Mouse (Mus musculus) lung, embryonic 14.5 days (tissue): Measurements from ENCODE around the gene Tec. TPM values are rescaled to one million over a fixed set of nuclear protein-coding genes. Genes with fewer than 3 reads are reported as not detected.
A peak's percentile ranks its signal among the peaks of the same experiment; 100 is the strongest.

ENCODE experiments used
- ATAC-seq: fragments of 200-750 bp; cut with Nextera tagmentation; 2 replicates; pipeline ENCODE4 v1.8.0; 2017; ENCODE audit warnings: mild to moderate bottlenecking, moderate TSS enrichment, moderate library complexity; ENCODE audit not compliant: insufficient read depth
- DNase-seq: peaks from one replicate; pipeline ENCODE4 v3.0.0-alpha.2; 2015
- H3K27ac ChIP-seq: fragments of 300-500 bp; sonication (generic); 2 replicates; pipeline ENCODE4 v1.5.1; 2014; ENCODE audit warnings: low read depth, mild to moderate bottlenecking, moderate library complexity
- H3K27me3 ChIP-seq: fragments of 300-500 bp; sonication (generic); 2 replicates; pipeline ENCODE4 v1.6.1; 2014; ENCODE audit warnings: low read length, control low read depth; ENCODE audit not compliant: insufficient read depth
- H3K36me3 ChIP-seq: fragments of 300-500 bp; sonication (generic); 2 replicates; pipeline ENCODE4 v1.6.1; 2014; ENCODE audit warnings: control low read depth; ENCODE audit not compliant: insufficient read depth
- H3K4me1 ChIP-seq: fragments of 300-500 bp; sonication (generic); 2 replicates; pipeline ENCODE4 v1.6.1; 2014; ENCODE audit warnings: antibody characterized with exemption, control low read depth; ENCODE audit not compliant: insufficient read depth
- H3K4me2 ChIP-seq: fragments of 300-500 bp; sonication (generic); 2 replicates; pipeline ENCODE4 v1.6.1; 2014; ENCODE audit warnings: mild to moderate bottlenecking
- H3K4me3 ChIP-seq: fragments of 300-500 bp; sonication (generic); 2 replicates; pipeline ENCODE4 v1.5.1; 2014; ENCODE audit warnings: low read depth, low read length
- H3K9ac ChIP-seq: fragments of 300-500 bp; sonication (generic); 2 replicates; pipeline ENCODE4 v1.6.1; 2014
- H3K9me3 ChIP-seq: fragments of 300-500 bp; sonication (generic); 2 replicates; pipeline ENCODE4 v1.6.1; 2016; ENCODE audit warnings: low read depth, low read length, control low read depth
- CTCF ChIP-seq: IDR thresholded peaks from 2 replicates; pipeline ENCODE4 v1.5.1; 2016; ENCODE audit warnings: antibody characterized with exemption, low read depth
- WGBS: fragments of 180-500 bp; shearing (Covaris S2); extraction: QIAGEN DNeasy Blood & Tissue Kit; methylation state at CpG from one replicate; pipeline ENCODE4 v1.1.7; 2014; 5-methylcytosine and 5-hydroxymethylcytosine counted together
- polyA plus RNA-seq: library from polyadenylated mRNA; unstranded; fragments of >200 nt; fragmentation: Nextera tagmentation; extraction: Ambion mirVana; gene quantifications from 2 replicates; pipeline ENCODE4 v1.2.1, GENCODE M21; 2014

Tec gene
- polyA plus RNA-seq, 1 experiment from 2014 or later: 3.5 TPM

DNA sequence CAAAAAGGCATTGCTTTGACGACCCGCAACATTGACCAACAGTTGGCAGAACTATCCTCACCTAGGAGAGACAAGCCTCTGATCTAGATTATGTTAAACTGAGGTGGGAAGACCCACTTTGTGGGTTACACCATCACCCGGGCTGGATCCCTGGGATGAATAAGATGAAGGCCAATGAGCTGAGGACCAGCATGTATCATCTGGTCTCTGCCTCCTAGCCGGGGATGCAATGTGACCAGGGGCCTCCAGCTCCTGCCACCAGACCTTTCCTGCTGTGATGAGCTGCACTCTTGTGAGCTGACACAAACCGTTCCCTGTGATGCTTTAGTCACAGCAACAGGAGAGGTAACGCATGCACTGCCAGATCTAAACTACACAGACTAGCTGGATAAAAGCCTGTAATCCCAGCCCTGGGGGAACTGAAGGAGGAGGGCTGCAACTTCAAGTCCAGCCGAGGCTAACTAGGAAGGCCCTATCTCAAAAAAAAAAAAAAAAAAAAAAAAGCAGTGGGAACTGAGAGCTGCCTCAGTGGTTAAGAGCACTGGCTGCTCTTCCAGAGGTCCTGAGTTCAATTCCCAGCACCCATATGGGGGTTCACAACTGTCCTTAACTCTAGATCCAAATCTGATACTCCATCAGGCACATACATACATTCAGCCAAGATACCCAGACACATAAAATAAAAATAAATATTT is 15.8 kb downstream of the Tec start:
- H3K4me2 ChIP-seq: no peak overlapping the region
- no peak for DNase-seq
- H3K4me3 ChIP-seq: no peak overlapping the region
- no peaks in the 10 kb centered on the region for H3K36me3 ChIP-seq
- TF ChIP-seq CTCF: no peak
- H3K27me3 ChIP-seq: no peaks in the 10 kb centered on the region
- no peak for ATAC-seq
- H3K9me3 ChIP-seq: no peaks in the 10 kb centered on the region
- H3K9ac ChIP-seq: no peak overlapping the region
- 77% methylated on average over 7 of the region's 7 CpGs for WGBS
- H3K27ac ChIP-seq: no peak overlapping the region
- H3K4me1 ChIP-seq: 0 out of 2 replicates have a peak, but pooled peaks cover 7% of the 10 kb centered on the region

DNA sequence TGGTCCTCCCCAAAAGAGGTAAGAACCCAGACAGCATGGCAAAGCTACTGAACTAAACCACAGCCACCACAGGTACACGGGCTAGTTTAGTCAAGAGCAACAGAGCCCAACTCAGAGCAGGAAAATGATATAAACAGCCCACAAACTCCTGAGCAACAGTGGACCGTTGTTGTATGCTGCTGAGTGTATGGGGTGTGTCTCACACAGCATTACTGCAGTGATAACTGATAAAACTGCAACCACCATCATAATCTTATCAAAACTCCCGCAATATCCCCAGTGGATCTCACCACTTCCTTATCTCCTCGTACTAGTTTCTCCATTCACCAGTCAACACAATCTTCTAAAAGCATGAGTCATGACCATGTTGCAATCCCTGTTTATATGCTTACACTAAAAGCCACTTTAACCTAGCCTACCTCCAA is 16.6 kb downstream of the Tec start:
- 69% methylated on average over 4 of the region's 4 CpGs for WGBS
- Histone ChIP-seq H3K27ac (no peak overlapping the region), H3K9ac (no peak overlapping the region), H3K27me3 (no peaks in the 10 kb centered on the region), H3K4me3 (no peak overlapping the region), H3K4me2 (no peak overlapping the region), H3K4me1 (0 out of 2 replicates have a peak, but pooled peaks cover 7% of the 10 kb centered on the region), H3K36me3 (no peaks in the 10 kb centered on the region), H3K9me3 (no peaks in the 10 kb centered on the region)
- DNase-seq: no peak
- ATAC-seq: no peak
- TF ChIP-seq CTCF: no peak

GRCm38 (mm10) chr5:72850926-72851673 is 17.2 kb downstream of the Tec start:
- ATAC-seq (no peak), DNase-seq (no peak)
- no peaks in the 10 kb centered on the region for H3K36me3 ChIP-seq
- 79% methylated on average over 12 of the region's 12 CpGs for WGBS
- no peaks in the 10 kb centered on the region for H3K9me3 ChIP-seq
- H3K4me2 ChIP-seq: no peak overlapping the region
- H3K27me3 ChIP-seq: no peaks in the 10 kb centered on the region
- no peak overlapping the region for H3K9ac ChIP-seq
- no peak for TF ChIP-seq CTCF
- H3K4me1 ChIP-seq: 0 out of 2 replicates have a peak, but pooled peaks cover 4% of the 10 kb centered on the region
- no peak overlapping the region for H3K4me3 ChIP-seq
- H3K27ac ChIP-seq: no peak overlapping the region

DNA sequence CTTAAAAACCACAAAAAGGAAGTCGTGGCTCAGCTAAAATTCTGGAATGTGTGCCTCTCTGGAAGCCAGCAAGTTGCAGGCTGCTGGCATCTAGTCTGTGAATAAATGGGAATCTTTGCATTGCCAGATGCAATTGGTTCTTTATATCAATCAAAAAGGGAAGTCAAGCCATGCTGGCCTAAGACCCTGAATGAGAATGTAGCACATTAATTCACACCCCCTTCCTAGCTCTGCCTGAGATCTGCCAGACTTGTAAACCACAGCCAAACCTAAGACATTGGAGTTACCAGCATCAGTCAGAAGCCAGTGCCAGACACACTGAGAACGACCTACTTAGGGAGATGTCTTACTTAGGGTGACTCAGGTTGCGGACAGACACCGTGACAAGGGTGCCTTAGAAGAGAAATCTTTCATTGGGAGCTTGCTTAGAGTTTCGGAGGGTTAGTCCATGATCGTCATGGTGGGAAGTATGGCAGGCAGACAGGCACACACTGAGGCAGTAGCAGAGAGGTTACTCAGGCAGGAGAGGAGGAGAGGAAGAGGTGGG is 19.3 kb downstream of the Tec start:
- WGBS: 77% methylated on average over 6 of the region's 6 CpGs
- Histone ChIP-seq H3K9ac (no peak overlapping the region), H3K4me3 (no peak overlapping the region), H3K4me1 (peaks cover 9% of the 10 kb centered on the region; the same call in 1 of the 2 replicates), H3K36me3 (no peaks in the 10 kb centered on the region), H3K27ac (no peak overlapping the region), H3K9me3 (no peaks in the 10 kb centered on the region), H3K4me2 (no peak overlapping the region), H3K27me3 (no peaks in the 10 kb centered on the region)
- TF ChIP-seq CTCF: no peak
- ATAC-seq: no peak
- DNase-seq: no peak

DNA sequence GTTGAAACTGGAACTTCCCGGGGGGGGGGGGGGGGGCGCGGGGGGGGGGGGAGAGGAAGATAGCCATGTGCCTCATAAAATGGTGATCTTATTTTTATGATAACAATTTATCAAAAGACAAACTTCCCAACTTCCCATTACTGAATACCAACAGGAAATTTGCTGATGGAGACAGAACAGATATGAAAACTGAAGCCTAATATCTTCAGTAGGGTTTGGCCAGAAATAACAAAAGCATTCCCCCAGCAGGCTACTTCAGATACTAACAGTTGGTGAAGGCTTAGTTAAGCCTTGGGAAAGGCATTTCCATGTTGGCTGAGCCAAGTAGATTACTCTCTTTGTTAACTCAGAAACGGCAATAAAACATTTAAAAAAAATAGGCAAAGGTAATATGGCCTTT is 21.6 kb downstream of the Tec start:
- Histone ChIP-seq H3K4me3 (no peak overlapping the region), H3K27me3 (no peaks in the 10 kb centered on the region), H3K4me1 (peaks cover 9% of the 10 kb centered on the region; the same call in 1 of the 2 replicates), H3K36me3 (no peaks in the 10 kb centered on the region), H3K9me3 (no peaks in the 10 kb centered on the region), H3K4me2 (no peak overlapping the region), H3K9ac (no peak overlapping the region), H3K27ac (no peak overlapping the region)
- DNase-seq (no peak), ATAC-seq (no peak)
- 64% methylated on average over 1 of the region's 4 CpGs for WGBS
- TF ChIP-seq CTCF: no peak

DNA sequence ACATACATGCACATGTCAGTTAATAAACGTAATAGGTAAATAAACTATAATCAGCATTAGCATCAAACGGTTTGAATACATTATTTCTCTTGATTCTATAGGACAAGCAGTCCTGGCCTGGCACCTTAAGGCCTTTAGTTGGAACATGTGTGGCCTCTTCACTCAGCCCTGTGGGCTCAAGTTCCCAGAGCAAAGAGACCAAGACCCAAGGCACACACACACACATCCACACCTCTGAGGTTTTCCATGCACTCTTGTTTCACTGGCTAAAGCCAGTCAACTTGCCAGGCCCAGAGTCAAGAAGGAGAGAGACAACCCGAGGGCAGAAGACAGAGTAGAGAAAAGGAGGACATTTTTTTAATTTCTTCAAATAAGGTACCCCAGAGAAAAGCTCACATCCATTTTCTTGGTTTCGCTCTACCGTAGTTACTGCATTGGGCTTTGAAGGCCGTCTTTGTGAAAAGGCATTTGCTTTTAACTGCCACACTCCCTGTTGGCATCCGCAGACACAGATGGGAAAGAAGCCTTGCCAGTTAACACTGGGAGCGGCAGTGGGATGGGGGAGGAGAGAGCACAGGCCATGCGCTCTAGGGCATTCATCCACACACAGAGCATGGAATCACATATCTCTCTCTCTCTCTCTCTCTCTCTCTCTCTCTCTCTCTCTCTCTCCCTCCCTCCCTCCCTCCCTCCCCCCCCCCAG is 22.2 kb downstream of the Tec start:
- Histone ChIP-seq H3K4me1 (peaks cover 9% of the 10 kb centered on the region; the same call in 1 of the 2 replicates), H3K4me2 (no peak overlapping the region), H3K4me3 (no peak overlapping the region), H3K9me3 (no peaks in the 10 kb centered on the region), H3K27me3 (no peaks in the 10 kb centered on the region), H3K36me3 (no peaks in the 10 kb centered on the region), H3K9ac (no peak overlapping the region), H3K27ac (no peak overlapping the region)
- 72% methylated on average over 9 of the region's 9 CpGs for WGBS
- ATAC-seq: 0 out of 2 replicates have a peak, but pooled peaks have one; percentile 15
- no peak for DNase-seq
- no peak for TF ChIP-seq CTCF
